Mouse (Mus musculus): Measurements from ENCODE around the gene Aicda.
"Not testable (repeated sequence)": the region's sequence is repeated elsewhere in the genome, so short reads cannot be mapped to it uniquely, and the experiment has no call there.

Aicda gene

DNA sequence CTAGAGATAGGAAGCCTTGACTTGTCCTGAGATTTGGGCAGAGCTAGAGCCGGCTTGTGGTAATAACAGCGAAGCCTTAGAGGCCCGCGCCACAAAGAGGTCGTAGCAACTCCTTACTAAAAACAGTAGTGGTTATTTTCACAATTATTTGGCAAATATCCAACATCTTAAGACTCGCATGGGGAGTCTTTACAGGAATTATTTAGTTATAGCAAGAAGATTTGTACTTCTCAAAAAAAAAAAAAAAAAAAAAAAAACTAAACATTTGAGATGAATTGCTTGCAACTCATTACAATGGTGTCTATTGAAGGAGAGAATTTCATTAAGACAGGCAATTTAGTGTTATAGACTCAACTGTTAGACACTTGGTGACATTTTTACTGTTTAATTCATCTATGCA is 501 bp downstream of the Aicda start:
- in situ Hi-C loops (cut with MseI, MboI): no loop called here

DNA sequence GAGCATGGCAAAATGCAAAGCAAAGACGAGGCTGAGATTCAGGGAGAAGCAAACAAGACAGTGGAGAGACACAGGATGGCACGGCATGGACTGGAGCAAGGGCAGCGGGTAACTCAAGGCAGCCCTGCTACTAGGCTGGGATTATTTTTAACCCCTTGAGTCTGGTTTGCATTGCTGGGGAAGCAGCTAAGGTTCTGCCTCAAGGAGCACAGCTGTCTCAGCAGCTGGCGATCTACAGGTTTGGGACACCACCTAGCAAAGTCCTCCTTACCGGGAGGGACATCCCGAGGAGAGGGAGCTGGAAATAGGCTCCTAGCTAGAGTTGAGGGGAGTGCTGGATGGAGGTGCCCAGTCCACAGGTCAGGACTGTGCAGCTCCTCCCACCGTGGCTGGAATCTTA is 1.7 kb downstream of the Aicda start:
- in situ Hi-C loops (cut with MseI, MboI): no loop called here

- in situ Hi-C loops (cut with MseI, MboI): no loop called here
These were observed 3.5 kb downstream of the Aicda start for GRCm38 (mm10) chr6:122556959-122557561.

DNA sequence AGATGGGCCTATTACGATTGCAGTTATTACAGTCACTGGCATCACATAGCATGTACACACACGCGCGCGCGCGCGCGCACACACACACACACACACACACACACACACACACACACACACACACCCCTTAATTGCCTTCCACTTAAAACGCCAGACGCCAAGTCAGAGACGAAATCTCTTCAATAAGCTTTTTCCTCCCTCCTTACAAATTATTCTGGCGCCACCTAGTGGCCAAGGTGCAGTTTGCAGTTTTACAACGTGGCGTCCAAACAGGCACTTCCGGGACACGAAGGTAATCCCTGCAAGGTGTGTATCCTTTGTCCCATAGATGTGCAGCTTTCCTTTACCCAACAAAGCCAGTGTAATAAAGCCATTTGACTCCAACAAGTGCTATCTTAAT is 6.8 kb downstream of the Aicda start:
- in situ Hi-C loops (cut with MseI, MboI): loop anchor here in 1 of 2 experiments (10.0 kb wide), 1 partner anchor 66 kb away; the partner anchor contains the start of gene Rimklb

GRCm38 (mm10) chr6:122561005-122561404 is 7.4 kb downstream of the Aicda start:
- in situ Hi-C loops (cut with MseI, MboI): loop anchor here in 1 of 2 experiments (10.0 kb wide), 1 partner anchor 66 kb away; the partner anchor contains the start of gene Rimklb

GRCm38 (mm10) chr6:122562463-122562862 is 8.9 kb downstream of the Aicda start:
- in situ Hi-C loops (cut with MseI, MboI): loop anchor here in 1 of 2 experiments (10.0 kb wide), 1 partner anchor 68 kb away; the partner anchor contains the start of gene Rimklb

GRCm38 (mm10) chr6:122565070-122565784 is 11.6 kb downstream of the Aicda start:
- in situ Hi-C loops (cut with MseI, MboI): loop anchor here in 1 of 2 experiments (10.0 kb wide), 1 partner anchor 70 kb away; the partner anchor contains the start of gene Rimklb

DNA sequence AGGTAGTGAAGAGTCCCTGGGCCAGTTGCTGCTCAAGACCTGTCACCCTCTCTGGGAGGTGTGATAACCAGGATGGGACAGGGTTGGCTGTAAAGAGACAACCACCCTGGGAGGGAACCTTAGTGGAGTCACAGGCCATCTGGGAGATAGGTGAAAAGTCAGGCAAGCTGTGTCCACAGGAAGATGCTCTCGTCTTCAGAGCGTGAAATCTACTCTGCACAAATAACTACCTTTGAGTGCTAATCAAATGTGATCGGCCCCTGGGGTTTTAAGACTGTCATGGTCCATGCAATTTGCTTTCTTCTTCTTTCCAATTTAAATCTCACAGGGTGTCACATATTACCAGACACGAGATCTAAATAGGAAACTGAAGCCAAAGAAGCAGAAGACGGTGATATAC is 15.5 kb downstream of the Aicda start:
- in situ Hi-C loops (cut with MseI, MboI): loop anchor here in 1 of 2 experiments (10.0 kb wide), 1 partner anchor 74 kb away; the partner anchor contains the start of gene Rimklb

DNA sequence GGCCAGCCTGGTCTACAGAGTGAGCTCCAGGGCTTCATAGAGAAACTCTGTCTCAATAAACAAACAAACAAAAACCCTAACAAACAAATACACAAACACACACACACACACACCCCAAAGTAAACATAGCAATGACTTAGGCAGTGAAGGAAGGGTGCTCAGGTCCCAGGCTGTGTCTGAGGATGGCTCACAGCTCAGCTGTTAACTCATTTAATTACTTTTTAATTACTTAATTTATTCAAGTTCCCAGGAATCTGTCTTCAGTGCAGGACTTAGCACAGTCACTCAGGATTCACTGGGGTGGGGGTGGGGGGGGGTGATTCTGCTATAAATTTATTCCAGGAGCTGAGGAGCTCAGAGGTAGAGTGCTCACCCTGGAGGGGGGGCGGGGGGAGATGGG is 16.2 kb downstream of the Aicda start:
- in situ Hi-C loops (cut with MseI, MboI): loop anchor here in 1 of 2 experiments (10.0 kb wide), 1 partner anchor 75 kb away; the partner anchor contains the start of gene Rimklb

- in situ Hi-C loops (cut with MseI, MboI): no loop called here
These were observed 17.4 kb downstream of the Aicda start for GRCm38 (mm10) chr6:122570695-122571616.

DNA sequence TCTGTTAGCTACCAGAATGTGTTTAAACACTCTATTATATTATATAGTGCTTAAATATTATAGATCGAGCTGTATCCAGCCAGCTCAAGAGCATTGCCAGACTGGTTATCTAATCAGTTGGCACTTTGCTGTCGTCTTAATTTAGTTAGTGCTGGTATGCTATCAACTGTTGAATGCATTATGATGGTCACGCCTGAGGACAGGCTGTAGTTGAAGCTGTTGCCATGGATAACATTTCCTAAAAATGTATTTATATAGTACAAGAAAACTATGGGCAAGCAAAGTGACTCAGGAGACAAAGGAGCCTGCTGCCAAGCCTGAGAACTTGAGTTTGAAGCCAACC is 18.0 kb downstream of the Aicda start:
- in situ Hi-C loops (cut with MseI, MboI): no loop called here

DNA sequence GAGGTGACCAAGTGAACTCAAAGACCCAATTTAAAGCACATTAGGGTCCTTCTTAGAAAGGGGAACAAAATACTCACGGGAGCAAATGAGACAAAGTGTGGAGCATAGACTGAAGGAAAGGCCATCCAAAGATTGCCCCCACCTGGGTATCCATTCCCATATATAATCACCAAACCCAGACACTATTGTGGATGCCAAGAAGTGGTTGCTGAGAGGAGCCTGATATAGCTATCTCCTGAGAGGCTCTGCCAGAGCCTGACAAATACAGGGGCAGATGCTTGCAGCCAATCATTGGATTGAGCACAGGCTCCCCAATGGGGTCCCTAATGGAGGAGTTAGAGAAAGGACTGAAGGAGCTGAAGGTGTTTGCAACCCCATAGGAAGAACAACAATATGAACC is 21.4 kb downstream of the Aicda start:
- in situ Hi-C loops (cut with MseI, MboI): not testable (repeated sequence)

- in situ Hi-C loops (cut with MseI, MboI): no loop called here
These were observed 23.4 kb downstream of the Aicda start for GRCm38 (mm10) chr6:122577030-122577429.

- in situ Hi-C loops (cut with MseI, MboI): no loop called here
These were observed 25.5 kb downstream of the Aicda start for GRCm38 (mm10) chr6:122579086-122579485.

GRCm38 (mm10) chr6:122591027-122591758 is 37.6 kb downstream of the Aicda start:
- in situ Hi-C loops (cut with MseI, MboI): no loop called here

GRCm38 (mm10) chr6:122592905-122593304 is 39.3 kb downstream of the Aicda start:
- in situ Hi-C loops (cut with MseI, MboI): no loop called here

DNA sequence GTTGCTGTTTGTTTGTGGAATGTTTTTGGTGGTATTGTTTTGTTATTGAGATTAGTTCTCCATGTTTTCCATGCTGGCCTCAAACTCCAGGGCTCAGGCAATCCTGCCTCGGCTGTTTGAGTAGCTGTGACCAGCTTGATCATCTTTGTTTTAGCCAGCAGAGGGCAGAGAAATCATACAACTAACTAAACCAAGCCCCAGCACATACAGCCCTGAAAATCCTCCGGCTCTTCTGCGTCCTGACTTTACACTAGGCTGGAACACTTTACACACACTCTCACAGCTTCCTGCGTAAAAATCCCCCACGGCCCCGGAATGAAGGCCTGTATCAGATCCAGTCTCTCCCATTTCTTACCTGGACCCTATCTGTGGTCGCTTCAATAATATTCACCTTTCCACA is 42.0 kb downstream of the Aicda start:
- in situ Hi-C loops (cut with MseI, MboI): no loop called here

GRCm38 (mm10) chr6:122596608-122597007 is 43.0 kb downstream of the Aicda start:
- in situ Hi-C loops (cut with MseI, MboI): no loop called here

DNA sequence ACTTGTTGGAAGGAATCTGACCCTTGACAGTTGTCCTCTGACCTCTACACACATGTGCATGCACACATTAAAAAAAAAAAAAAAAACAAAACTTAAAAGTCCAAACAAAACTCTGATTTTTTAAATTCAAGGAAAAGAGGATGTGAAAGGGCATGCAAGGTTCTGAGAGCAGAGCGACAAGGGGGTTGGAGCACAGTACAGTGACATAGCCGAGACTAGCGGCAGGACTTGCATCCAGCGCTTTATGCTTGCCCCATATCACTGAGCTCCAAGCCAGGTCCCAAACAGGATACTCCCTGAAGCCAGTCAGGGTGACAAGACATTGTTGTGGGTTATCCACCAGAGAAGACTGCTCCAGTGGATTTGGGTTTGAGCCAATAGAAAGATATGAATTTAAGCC is 44.4 kb downstream of the Aicda start:
- in situ Hi-C loops (cut with MseI, MboI): no loop called here

DNA sequence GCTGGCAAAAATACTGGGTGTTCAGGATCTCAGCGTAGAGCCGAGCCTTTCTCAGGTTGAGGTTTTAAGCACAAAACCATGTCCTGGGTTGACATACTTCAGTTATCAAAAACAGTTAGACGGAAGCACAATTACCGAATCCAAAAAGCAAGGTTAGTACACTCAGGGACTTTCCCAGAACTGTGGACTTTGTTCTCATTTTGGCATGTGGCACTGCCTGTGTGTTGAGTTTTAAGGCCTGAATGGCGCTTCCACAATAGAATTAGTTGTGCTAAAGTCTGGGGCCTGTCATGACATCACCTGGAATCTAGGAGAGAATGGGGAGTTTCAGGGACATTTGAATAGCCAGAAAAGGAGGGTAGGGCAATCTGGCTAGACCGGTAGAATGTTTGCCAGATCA is 44.8 kb downstream of the Aicda start:
- in situ Hi-C loops (cut with MseI, MboI): no loop called here

GRCm38 (mm10) chr6:122599054-122599737 is 45.6 kb downstream of the Aicda start:
- in situ Hi-C loops (cut with MseI, MboI): no loop called here

Measured in mouse trophoblast stem cell (cell line).